Mouse (Mus musculus) lung, adult 2 months (tissue): ENCODE measurements around the gene Fam81b.

Experiments
- CTCF ChIP-seq: fragments of 200-500 bp; IDR thresholded peaks from 2 replicates; pipeline ENCODE4 v1.5.1; 2011; ENCODE audit warnings: mild to moderate bottlenecking, low read length, control low read depth; ENCODE audit not compliant: insufficient read depth
- POLR2A ChIP-seq: fragments of 200-500 bp; IDR thresholded peaks from 2 replicates; pipeline ENCODE4 v1.6.1; 2011; ENCODE audit warnings: low read depth, mild to moderate bottlenecking, control low read depth, low read length, borderline replicate concordance; ENCODE audit errors: extremely low read depth

DNA sequence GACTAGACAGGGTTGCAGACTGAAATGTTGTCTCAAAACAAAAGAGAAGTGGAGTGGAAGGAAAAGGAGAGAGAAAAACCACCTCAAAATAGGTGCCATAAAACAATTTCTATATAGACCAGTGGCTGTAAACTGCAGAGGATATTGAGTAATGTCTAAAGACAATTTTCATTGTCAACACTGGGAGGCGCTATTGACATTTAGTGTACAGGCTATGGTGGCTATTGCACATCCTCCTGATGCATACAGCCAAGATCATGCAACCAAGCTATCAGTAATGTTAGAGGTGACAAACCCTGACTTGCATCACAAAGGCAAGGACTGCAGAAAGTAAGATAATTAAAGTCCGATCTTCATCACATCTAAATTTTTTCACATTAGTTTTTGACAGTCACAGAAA is 89.5 kb downstream of the Fam81b start:
- no peak for TF ChIP-seq POLR2A
- TF ChIP-seq CTCF = no peak
